Mouse (Mus musculus) forebrain, embryonic 12.5 days (tissue): Measurements from ENCODE around the gene Mgat4d. TPM values are rescaled to one million over a fixed set of nuclear protein-coding genes. Genes with fewer than 3 reads are reported as not detected.
"Not testable (repeated sequence)": the region's sequence is repeated elsewhere in the genome, so short reads cannot be mapped to it uniquely, and the experiment has no call there.

ENCODE experiments used
- ATAC-seq: fragments of 200-750 bp; cut with Nextera tagmentation; 2 replicates; pipeline ENCODE4 v1.8.0; 2017; ENCODE audit warnings: moderate TSS enrichment; ENCODE audit not compliant: low FRiP score
- H3K27ac ChIP-seq: fragments of 300-500 bp; sonication (generic); 2 replicates; pipeline ENCODE4 v1.5.1; 2016; ENCODE audit warnings: mild to moderate bottlenecking
- H3K27me3 ChIP-seq: fragments of 300-500 bp; sonication (generic); 2 replicates; pipeline ENCODE4 v1.6.1; 2016; ENCODE audit warnings: mild to moderate bottlenecking
- H3K36me3 ChIP-seq: fragments of 300-500 bp; sonication (generic); replicated peaks from 2 replicates; pipeline ENCODE4 v1.6.1; 2016; ENCODE audit warnings: mild to moderate bottlenecking
- H3K4me1 ChIP-seq: fragments of 300-500 bp; sonication (generic); 2 replicates; pipeline ENCODE4 v1.6.1; 2016
- H3K4me2 ChIP-seq: fragments of 300-500 bp; sonication (generic); 2 replicates; pipeline ENCODE4 v1.6.1; 2016; ENCODE audit warnings: mild to moderate bottlenecking, moderate library complexity
- H3K4me3 ChIP-seq: fragments of 300-500 bp; sonication (generic); replicated peaks from 2 replicates; pipeline ENCODE4 v1.5.1; 2016; ENCODE audit warnings: mild to moderate bottlenecking
- H3K9ac ChIP-seq: fragments of 300-500 bp; sonication (generic); 2 replicates; pipeline ENCODE4 v1.6.1; 2016; ENCODE audit warnings: mild to moderate bottlenecking
- H3K9me3 ChIP-seq: fragments of 300-500 bp; sonication (generic); 2 replicates; pipeline ENCODE4 v1.6.1; 2016
- WGBS: fragments of 180-500 bp; shearing (Covaris S2); methylation state at CpG from one replicate; pipeline ENCODE4 v1.1.7; 2016; 5-methylcytosine and 5-hydroxymethylcytosine counted together
- polyA plus RNA-seq: library from polyadenylated mRNA; unstranded; fragments of >200 nt; fragmentation: Nextera tagmentation; extraction: Ambion mirVana; gene quantifications from 2 replicates; pipeline ENCODE4 v1.2.1, GENCODE M21; 2016

Mgat4d gene
- not detected in 2 replicates for polyA plus RNA-seq

DNA sequence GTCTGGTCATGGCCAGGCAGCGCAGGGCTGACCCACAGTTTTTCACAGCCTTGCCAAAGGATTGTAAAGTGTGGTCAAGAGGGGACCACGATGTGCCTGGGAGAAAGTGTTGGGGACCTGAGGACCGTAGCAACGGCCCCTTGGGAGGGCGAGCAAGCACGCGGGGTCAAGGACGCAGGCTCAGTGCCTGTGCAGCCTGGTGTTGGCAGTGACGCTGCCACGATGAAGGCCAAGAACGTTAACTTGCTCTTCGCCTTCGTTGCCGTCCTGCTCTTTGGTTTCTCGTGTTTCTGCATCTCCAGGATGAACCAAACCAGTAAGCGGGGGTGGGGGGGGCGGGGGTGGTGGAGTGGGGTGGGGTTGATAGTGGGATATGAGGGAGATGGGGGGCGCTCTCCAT lies at the start of gene Mgat4d:
TSS of gene Mgat4d (plus strand) at position 209 of the 400 bp plus-strand sequence.
- no peaks in the 10 kb centered on the region for H3K36me3 ChIP-seq
- WGBS: 85% methylated on average over 18 of the region's 18 CpGs
- H3K9ac ChIP-seq: no peak within 1 kb of the TSS
- H3K27ac ChIP-seq: no peak within 1 kb of the TSS
- H3K4me2 ChIP-seq: no peak within 1 kb of the TSS
- no peak within 1 kb of the TSS for H3K4me3 ChIP-seq
- no peaks in the 10 kb centered on the region for H3K27me3 ChIP-seq
- ATAC-seq: no peak
- H3K9me3 ChIP-seq: no peaks in the 10 kb centered on the region
- H3K4me1 ChIP-seq: no peaks in the 10 kb centered on the region

DNA sequence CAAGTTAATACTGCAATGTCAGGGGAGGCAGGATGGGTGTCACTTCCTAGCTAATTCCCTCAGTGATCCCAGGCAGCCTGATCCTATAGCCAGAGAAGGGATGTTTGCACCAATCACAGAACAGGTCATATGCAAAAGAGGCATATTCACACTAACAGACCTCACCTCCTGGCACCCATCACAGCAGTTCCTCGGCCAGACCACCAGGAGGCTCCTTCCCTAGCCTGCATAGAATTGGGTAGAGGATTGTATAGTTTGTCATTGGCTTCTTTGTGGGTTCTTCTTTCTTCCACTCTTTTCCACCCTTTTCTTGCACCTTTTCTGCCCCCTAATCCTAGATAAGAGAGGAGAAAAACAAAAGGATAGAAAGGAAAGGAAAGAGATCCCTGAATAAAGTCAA lies 48.1 kb upstream of the Mgat4d start:
- no peaks in the 10 kb centered on the region for H3K27me3 ChIP-seq
- H3K4me1 ChIP-seq: no peaks in the 10 kb centered on the region
- H3K36me3 ChIP-seq: no peaks in the 10 kb centered on the region
- no peak overlapping the region for H3K9ac ChIP-seq
- H3K4me2 ChIP-seq: no peak overlapping the region
- no peak overlapping the region for H3K4me3 ChIP-seq
- WGBS: 35% methylated on average over 1 of the region's 1 CpGs
- H3K9me3 ChIP-seq: no peaks in the 10 kb centered on the region
- no peak overlapping the region for H3K27ac ChIP-seq
- no peak for ATAC-seq

DNA sequence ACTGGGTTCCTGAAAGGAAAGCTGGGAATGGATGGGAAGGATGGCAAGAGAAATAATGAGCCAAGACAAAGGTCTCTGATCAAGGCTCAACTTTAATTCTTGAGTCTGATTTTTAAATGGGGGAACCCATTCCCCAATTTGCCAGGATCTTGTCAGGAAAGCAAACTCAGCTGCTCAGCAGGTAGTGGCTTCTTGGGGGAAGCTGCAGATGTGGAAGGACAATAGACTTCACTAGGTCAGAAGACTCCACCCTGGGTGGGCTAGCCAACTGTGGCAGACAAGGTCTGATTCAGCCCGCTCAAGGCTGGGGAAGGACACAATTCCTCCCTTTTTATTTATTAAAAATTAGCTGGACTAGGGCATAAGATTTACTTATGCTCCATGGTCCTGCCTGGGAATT lies 43.3 kb upstream of the Mgat4d start:
- Histone ChIP-seq H3K4me1 (no peaks in the 10 kb centered on the region), H3K27ac (no peak overlapping the region), H3K9me3 (no peaks in the 10 kb centered on the region), H3K9ac (no peak overlapping the region), H3K4me2 (no peak overlapping the region), H3K36me3 (no peaks in the 10 kb centered on the region), H3K27me3 (no peaks in the 10 kb centered on the region), H3K4me3 (no peak overlapping the region)
- ATAC-seq: no peak
- 89% methylated on average over 1 of the region's 1 CpGs for WGBS

DNA sequence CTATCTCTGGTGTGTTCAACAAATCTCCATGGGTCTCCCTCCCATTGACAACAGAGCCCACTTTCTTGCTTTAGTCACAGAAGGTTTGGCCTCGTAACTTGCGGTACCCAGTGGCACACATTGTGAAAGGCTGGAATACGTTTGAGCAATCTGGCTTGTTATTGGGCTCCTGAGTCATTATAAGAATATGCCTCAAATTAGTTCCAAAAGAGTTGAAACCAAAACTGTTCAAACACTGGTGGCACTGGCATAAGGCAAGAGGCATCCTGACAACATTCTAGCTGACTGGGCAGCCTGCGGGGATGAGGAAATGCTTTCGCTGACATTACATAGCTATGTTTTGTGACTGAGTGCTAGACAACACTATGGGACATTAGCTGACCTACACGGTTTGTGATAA lies 38.4 kb upstream of the Mgat4d start:
- peaks cover 4% of the 10 kb centered on the region for H3K36me3 ChIP-seq
- 91% methylated on average over 6 of the region's 6 CpGs for WGBS
- no peak for ATAC-seq

DNA sequence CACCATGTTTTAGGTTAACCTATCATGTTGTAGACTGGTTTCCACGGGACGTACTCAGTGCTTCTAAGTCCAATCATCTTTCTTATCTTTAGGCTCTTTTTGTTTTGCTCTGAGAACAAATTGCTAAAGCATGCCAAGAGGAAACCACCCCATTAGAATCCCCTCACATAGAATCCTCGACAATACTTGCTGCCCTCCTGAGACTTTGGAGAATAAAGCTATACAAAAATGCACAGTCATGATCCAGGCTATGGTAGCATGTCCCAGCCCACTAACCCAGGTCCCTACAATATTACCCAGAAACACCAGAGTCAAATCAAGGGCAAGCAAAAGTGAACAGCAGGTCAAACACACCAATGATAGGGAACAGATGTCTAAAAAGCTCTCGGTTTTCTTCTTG lies 33.2 kb upstream of the Mgat4d start:
- 82% methylated on average over 4 of the region's 4 CpGs for WGBS
- H3K4me1 ChIP-seq, H3K9me3 ChIP-seq, H3K27ac ChIP-seq, H3K27me3 ChIP-seq, ATAC-seq, H3K9ac ChIP-seq, H3K4me3 ChIP-seq, H3K4me2 ChIP-seq: not testable (repeated sequence)
- peaks cover 37% of the 10 kb centered on the region for H3K36me3 ChIP-seq

More for the DNA sequence above, 38.4 kb upstream of the Mgat4d start:
- no peaks in the 10 kb centered on the region for H3K9me3 ChIP-seq
- H3K27ac ChIP-seq: no peak overlapping the region
- H3K4me2 ChIP-seq: no peak overlapping the region
- no peaks in the 10 kb centered on the region for H3K27me3 ChIP-seq
- H3K4me3 ChIP-seq: no peak overlapping the region
- H3K4me1 ChIP-seq: no peaks in the 10 kb centered on the region
- no peak overlapping the region for H3K9ac ChIP-seq

DNA sequence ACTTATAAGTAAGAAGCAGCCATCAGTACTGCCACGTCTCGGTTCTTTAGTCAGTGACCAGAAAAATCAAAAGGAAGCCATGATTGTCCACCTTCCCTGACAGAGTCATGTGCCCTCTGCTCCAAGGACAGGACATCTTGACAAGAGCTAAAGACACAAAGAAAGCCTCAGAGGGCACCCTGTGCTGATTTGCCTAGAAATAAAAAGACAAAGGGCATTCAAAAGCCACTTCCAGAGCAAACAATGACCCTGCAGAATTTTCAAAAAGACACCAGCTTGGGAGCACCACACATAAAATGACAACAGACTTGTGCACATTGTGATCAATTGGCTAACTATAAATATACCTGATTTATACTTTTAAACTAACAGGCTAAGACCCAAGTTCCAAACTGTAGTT lies 32.6 kb upstream of the Mgat4d start:
- H3K27ac ChIP-seq: no peak overlapping the region
- peaks cover 42% of the 10 kb centered on the region for H3K36me3 ChIP-seq
- H3K4me2 ChIP-seq: no peak overlapping the region
- H3K9ac ChIP-seq: no peak overlapping the region
- H3K27me3 ChIP-seq: no peaks in the 10 kb centered on the region
- ATAC-seq: no peak
- no peaks in the 10 kb centered on the region for H3K4me1 ChIP-seq
- H3K4me3 ChIP-seq: no peak overlapping the region
- WGBS: 76% methylated on average over 2 of the region's 2 CpGs
- H3K9me3 ChIP-seq: no peaks in the 10 kb centered on the region

DNA sequence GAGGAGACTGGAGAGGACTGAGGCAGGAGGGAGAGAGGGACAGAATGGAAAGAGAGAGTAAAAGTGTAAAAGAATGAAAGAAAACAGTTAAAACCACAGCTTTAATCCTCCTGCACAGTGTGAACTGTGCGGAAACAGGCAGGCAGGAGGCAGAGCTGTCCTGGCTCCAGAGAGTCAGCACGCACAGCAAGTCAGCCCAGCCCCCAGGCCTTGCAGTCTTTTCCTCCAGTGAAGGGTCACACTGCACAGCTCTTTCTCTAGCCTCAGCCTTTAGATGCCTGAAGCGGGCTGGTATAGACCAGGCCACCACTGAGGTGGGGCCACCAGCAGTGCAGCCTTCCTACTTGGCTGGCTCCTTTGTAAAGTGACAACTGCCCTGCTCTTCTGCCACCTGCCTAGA lies 27.7 kb upstream of the Mgat4d start:
- peaks cover 56% of the 10 kb centered on the region for H3K36me3 ChIP-seq
- WGBS: 38% methylated on average over 3 of the region's 3 CpGs
- no peaks in the 10 kb centered on the region for H3K4me1 ChIP-seq
- no peak overlapping the region for H3K27ac ChIP-seq
- no peaks in the 10 kb centered on the region for H3K9me3 ChIP-seq
- H3K4me3 ChIP-seq: no peak overlapping the region
- no peaks in the 10 kb centered on the region for H3K27me3 ChIP-seq
- no peak overlapping the region; the same call in 1 of the 2 replicates for H3K9ac ChIP-seq
- H3K4me2 ChIP-seq: no peak overlapping the region
- no peak for ATAC-seq

DNA sequence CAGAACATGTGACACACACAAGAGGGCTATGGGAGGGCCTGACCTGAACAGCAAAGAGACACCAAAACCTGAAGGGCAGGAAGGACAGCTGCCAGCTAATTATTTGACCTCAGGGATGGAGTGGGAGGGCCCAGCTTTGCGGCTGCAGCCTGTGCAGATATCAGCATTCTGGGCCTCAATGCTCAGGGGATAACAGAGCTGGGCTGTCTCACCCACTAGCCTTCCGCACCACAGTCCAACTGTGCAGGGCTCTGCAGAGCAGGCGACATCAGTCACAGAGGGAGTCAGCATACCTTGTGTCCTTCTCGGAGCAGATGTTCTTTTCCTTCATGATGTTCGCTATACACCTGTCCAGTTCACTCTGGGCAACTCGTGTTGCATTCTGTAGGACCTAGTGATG lies 25.9 kb upstream of the Mgat4d start:
- Histone ChIP-seq H3K4me1 (no peaks in the 10 kb centered on the region), H3K9ac (no peak overlapping the region), H3K27ac (no peak overlapping the region), H3K4me2 (no peak overlapping the region), H3K9me3 (no peaks in the 10 kb centered on the region), H3K27me3 (no peaks in the 10 kb centered on the region), H3K4me3 (no peak overlapping the region), H3K36me3 (peaks cover 46% of the 10 kb centered on the region)
- WGBS: 94% methylated on average over 6 of the region's 6 CpGs
- ATAC-seq: no peak

DNA sequence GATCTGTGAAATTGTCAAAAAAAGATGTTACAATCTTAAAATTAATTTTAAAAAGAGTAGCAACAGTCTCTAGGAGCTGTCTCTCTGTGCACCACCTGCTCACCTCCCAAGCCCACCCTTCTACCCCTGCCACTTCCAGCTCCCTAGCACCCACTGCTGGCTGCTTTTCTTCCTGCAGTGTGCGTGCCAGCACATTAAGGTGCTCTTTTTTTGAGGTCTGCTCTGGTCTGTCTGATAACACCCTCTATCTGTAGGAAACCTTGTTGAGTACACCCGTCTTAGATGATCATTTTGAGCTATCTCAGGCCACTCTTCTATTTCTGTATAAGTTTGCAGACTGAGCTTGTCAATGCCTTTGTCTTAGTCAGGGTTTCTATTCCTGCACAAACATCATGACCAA lies 25.2 kb upstream of the Mgat4d start:
- ATAC-seq: no peak
- Histone ChIP-seq H3K27me3 (no peaks in the 10 kb centered on the region), H3K4me1 (no peaks in the 10 kb centered on the region), H3K4me2 (no peak overlapping the region), H3K36me3 (peaks cover 47% of the 10 kb centered on the region), H3K9ac (no peak overlapping the region), H3K9me3 (no peaks in the 10 kb centered on the region), H3K4me3 (no peak overlapping the region), H3K27ac (no peak overlapping the region)
- 94% methylated on average over 2 of the region's 2 CpGs for WGBS

DNA sequence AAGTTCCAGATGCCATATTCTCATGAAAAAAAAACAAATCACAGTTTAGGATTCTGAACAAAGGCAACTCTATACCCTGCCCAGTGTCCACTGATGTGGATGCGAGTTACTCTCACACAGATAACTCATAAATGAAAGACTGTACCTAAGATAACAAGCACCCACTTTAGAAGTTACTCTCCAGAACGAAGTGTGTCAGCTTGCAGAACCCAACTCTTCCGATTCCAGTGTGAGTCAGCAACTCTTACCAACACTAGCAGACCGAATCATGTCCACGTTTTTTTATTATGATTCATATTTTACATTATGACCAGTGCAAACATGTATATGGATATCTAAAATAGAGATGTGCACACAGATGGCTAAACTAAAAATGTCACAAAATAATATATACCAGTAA lies 20.4 kb upstream of the Mgat4d start:
- no peak for ATAC-seq
- peaks cover 11% of the 10 kb centered on the region for H3K4me1 ChIP-seq
- no peak overlapping the region for H3K9ac ChIP-seq
- H3K27me3 ChIP-seq: no peaks in the 10 kb centered on the region
- H3K4me2 ChIP-seq: no peak overlapping the region
- no peak overlapping the region for H3K27ac ChIP-seq
- H3K4me3 ChIP-seq: no peak overlapping the region
- peaks cover 17% of the 10 kb centered on the region for H3K36me3 ChIP-seq
- WGBS: 95% methylated on average over 5 of the region's 5 CpGs
- no peaks in the 10 kb centered on the region for H3K9me3 ChIP-seq

DNA sequence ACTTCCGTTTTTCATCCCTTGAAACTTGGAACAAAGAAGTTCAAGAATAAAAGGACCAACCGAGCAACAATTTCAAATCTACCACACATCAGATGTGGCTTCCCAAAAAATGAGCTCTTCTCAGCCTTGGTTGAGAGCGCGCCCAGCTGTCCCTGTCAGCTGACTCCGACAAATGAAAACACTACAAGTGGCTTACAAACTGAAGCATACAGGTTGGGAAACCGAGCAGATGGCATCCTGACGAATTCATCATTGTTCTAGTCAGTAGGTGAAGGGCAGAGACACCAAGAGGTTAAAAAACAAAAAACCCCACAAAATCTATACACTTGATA lies 16.7 kb upstream of the Mgat4d start:
- ATAC-seq: peak; percentile 28
- Histone ChIP-seq H3K9me3 (no peaks in the 10 kb centered on the region), H3K27me3 (peaks cover 10% of the 10 kb centered on the region), H3K4me1 (peaks cover 13% of the 10 kb centered on the region), H3K4me3 (peak overlapping the region; percentile 80), H3K27ac (peak overlapping the region; percentile 80; the same call in 1 of the 2 replicates), H3K36me3 (peaks cover 17% of the 10 kb centered on the region), H3K9ac (peak overlapping the region; percentile 78), H3K4me2 (peak overlapping the region; percentile 70)
- WGBS: 6% methylated on average over 7 of the region's 7 CpGs

DNA sequence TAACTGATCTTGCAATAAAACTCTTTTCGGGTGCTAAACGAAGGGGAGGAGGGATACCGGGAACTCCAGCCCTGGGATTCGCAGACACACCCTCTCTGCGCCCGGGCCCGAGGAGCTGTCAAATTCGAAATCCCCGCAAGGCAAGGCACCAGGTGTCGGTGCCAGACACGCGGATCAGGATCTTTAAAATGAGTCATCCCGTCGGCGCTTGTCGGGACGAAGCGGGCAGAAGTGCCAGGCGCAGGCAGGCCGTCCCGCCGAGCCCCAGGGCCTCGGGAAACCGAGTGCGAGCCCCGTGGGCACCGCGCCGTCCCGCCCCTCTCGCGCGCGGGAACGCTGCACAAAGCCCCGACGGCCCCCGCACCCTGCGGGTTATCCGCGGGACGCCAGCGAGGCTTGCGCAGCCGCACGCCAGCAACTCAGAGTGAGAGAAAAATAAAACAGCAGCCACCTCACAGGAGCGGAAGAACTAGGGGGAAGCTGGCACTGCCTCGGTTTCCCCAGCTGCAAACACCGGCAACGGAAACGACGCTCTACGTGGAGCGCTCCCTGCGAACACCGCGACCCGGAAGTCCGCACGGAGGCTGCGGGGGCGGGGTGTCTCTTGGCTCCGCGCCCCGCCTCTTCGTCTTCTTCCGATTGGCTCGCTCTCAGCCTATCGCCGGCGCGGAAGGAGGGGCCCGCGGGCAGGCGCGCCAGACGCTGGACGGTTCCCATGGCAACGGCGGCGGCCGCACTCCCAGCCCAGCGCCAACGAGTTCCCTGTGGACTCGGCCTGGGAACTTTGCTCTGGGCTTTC lies 16.2 kb upstream of the Mgat4d start, which contains the start of gene Elmod2:
TSS of gene Elmod2 (minus strand) at position 588 of the 799 bp plus-strand sequence.
- peak within 1 kb of the TSS; percentile 78 for H3K9ac ChIP-seq
- ATAC-seq: peak; percentile 99
- H3K36me3 ChIP-seq: peaks cover 16% of the 10 kb centered on the region
- H3K4me3 ChIP-seq: peak within 1 kb of the TSS; percentile 80
- peak within 1 kb of the TSS; percentile 80 for H3K27ac ChIP-seq
- WGBS: under 1% methylated on average over 85 of the region's 85 CpGs
- peak within 1 kb of the TSS; percentile 70 for H3K4me2 ChIP-seq
- H3K27me3 ChIP-seq: peaks cover 10% of the 10 kb centered on the region
- peaks cover 13% of the 10 kb centered on the region for H3K4me1 ChIP-seq
- no peaks in the 10 kb centered on the region for H3K9me3 ChIP-seq

DNA sequence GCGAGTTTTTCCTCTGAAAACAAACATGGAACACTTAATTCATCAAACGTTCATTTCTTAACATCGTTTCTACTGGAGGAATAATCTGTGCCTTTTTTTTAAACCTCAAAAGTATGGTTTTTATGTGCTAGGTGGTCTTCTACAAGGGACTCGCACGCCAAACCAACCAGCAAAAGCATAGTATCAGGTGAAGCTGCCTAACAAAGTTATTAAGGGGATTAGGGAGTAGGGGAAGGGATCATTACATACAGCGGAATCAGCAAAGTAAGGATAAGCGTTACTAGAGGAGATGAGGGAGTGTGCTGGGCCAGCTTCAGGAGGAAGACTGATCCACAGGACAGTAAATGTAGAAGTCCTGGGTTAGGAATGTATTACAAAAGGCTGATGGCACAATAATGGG lies 15.4 kb upstream of the Mgat4d start:
- Histone ChIP-seq H3K4me3 (peak overlapping the region; percentile 80), H3K27me3 (peaks cover 10% of the 10 kb centered on the region), H3K36me3 (peaks cover 8% of the 10 kb centered on the region), H3K27ac (no peak overlapping the region), H3K9ac (peak overlapping the region; percentile 17; the same call in 1 of the 2 replicates), H3K4me2 (peak overlapping the region; percentile 55), H3K4me1 (peaks cover 13% of the 10 kb centered on the region), H3K9me3 (no peaks in the 10 kb centered on the region)
- 3% methylated on average over 7 of the region's 7 CpGs for WGBS
- no peak for ATAC-seq
